Mouse (Mus musculus) hindbrain, embryonic 15.5 days (tissue): ENCODE data around the gene Cdh12. TPM values are rescaled to one million over a fixed set of nuclear protein-coding genes. Genes with fewer than 3 reads are reported as not detected.

Source experiments
- ATAC-seq: fragments of 200-750 bp; cut with Nextera tagmentation; 2 replicates; pipeline ENCODE4 v1.8.0; 2017; ENCODE audit warnings: low read depth, moderate number of reproducible peaks, moderate TSS enrichment; ENCODE audit not compliant: low FRiP score
- H3K27ac ChIP-seq: fragments of 300-500 bp; sonication (generic); replicated peaks from 2 replicates; pipeline ENCODE4 v1.5.1; 2015; ENCODE audit warnings: mild to moderate bottlenecking, inconsistent platforms
- H3K27me3 ChIP-seq: fragments of 300-500 bp; sonication (generic); 2 replicates; pipeline ENCODE4 v1.6.1; 2015; ENCODE audit warnings: control low read depth, inconsistent platforms
- H3K36me3 ChIP-seq: fragments of 300-500 bp; sonication (generic); 2 replicates; pipeline ENCODE4 v1.6.1; 2015; ENCODE audit warnings: control low read depth, inconsistent platforms
- H3K4me1 ChIP-seq: fragments of 300-500 bp; sonication (generic); replicated peaks from 2 replicates; pipeline ENCODE4 v1.6.1; 2015; ENCODE audit warnings: control low read depth, inconsistent platforms
- H3K4me2 ChIP-seq: fragments of 300-500 bp; sonication (generic); 2 replicates; pipeline ENCODE4 v1.6.1; 2015; ENCODE audit warnings: moderate library complexity, mild to moderate bottlenecking, inconsistent platforms
- H3K4me3 ChIP-seq: fragments of 300-500 bp; sonication (generic); 2 replicates; pipeline ENCODE4 v1.5.1; 2015; ENCODE audit warnings: mild to moderate bottlenecking, inconsistent platforms
- H3K9ac ChIP-seq: fragments of 300-500 bp; sonication (generic); 2 replicates; pipeline ENCODE4 v1.6.1; 2015; ENCODE audit warnings: inconsistent platforms
- H3K9me3 ChIP-seq: fragments of 300-500 bp; sonication (generic); 2 replicates; pipeline ENCODE4 v1.6.1; 2016; ENCODE audit warnings: control low read depth, inconsistent platforms
- WGBS: fragments of 180-500 bp; shearing (Covaris S2); methylation state at CpG from one replicate; pipeline ENCODE4 v1.1.7; 2015; 5-methylcytosine and 5-hydroxymethylcytosine counted together
- polyA plus RNA-seq: library from polyadenylated mRNA; unstranded; fragments of >200 nt; fragmentation: Nextera tagmentation; extraction: Ambion mirVana; gene quantifications from 2 replicates; pipeline ENCODE4 v1.2.1, GENCODE M21; 2015

The Cdh12 gene
- polyA plus RNA-seq, 1 experiment from 2014 or later = 9.6 TPM

- Histone ChIP-seq H3K9me3 (no peaks in the 10 kb centered on the region), H3K9ac (no peak overlapping the region), H3K4me1 (no peaks in the 10 kb centered on the region), H3K36me3 (no peaks in the 10 kb centered on the region), H3K4me2 (no peak overlapping the region), H3K27me3 (no peaks in the 10 kb centered on the region), H3K27ac (no peak overlapping the region), H3K4me3 (no peak overlapping the region)
- ATAC-seq = no peak
Observed at GRCm38 (mm10) chr15:20772289-20772688, 323.2 kb downstream of the Cdh12 start.

- Histone ChIP-seq H3K9me3 (no peaks in the 10 kb centered on the region), H3K4me1 (no peaks in the 10 kb centered on the region), H3K4me2 (no peak overlapping the region), H3K36me3 (no peaks in the 10 kb centered on the region), H3K4me3 (no peak overlapping the region), H3K9ac (no peak overlapping the region), H3K27ac (no peak overlapping the region), H3K27me3 (no peaks in the 10 kb centered on the region)
- ATAC-seq = no peak
Observed at GRCm38 (mm10) chr15:20773423-20773822, 324.4 kb downstream of the Cdh12 start.

GRCm38 (mm10) chr15:20796999-20797398 lies 347.9 kb downstream of the Cdh12 start:
- Histone ChIP-seq H3K4me3 (no peak overlapping the region), H3K36me3 (no peaks in the 10 kb centered on the region), H3K9ac (no peak overlapping the region), H3K27me3 (no peaks in the 10 kb centered on the region), H3K27ac (no peak overlapping the region), H3K4me2 (no peak overlapping the region), H3K9me3 (no peaks in the 10 kb centered on the region), H3K4me1 (no peaks in the 10 kb centered on the region)
- ATAC-seq = no peak
- 28% methylated on average over 4 of the region's 4 CpGs for WGBS

GRCm38 (mm10) chr15:20798541-20798940 lies 349.5 kb downstream of the Cdh12 start:
- ATAC-seq = no peak
- Histone ChIP-seq H3K4me3 (no peak overlapping the region), H3K4me2 (no peak overlapping the region), H3K4me1 (no peaks in the 10 kb centered on the region), H3K9me3 (no peaks in the 10 kb centered on the region), H3K27me3 (no peaks in the 10 kb centered on the region), H3K9ac (no peak overlapping the region), H3K27ac (no peak overlapping the region), H3K36me3 (no peaks in the 10 kb centered on the region)
- WGBS = 89% methylated on average over 2 of the region's 2 CpGs

GRCm38 (mm10) chr15:20835887-20836286 lies 386.8 kb downstream of the Cdh12 start:
- Histone ChIP-seq H3K27me3 (no peaks in the 10 kb centered on the region), H3K4me1 (no peaks in the 10 kb centered on the region), H3K9ac (no peak overlapping the region), H3K4me2 (no peak overlapping the region), H3K27ac (no peak overlapping the region), H3K36me3 (no peaks in the 10 kb centered on the region), H3K9me3 (no peaks in the 10 kb centered on the region), H3K4me3 (no peak overlapping the region)
- WGBS = 41% methylated on average over 1 of the region's 1 CpGs
- ATAC-seq = no peak

- H3K4me2 ChIP-seq = no peak overlapping the region
- no peaks in the 10 kb centered on the region for H3K4me1 ChIP-seq
- H3K4me3 ChIP-seq = no peak overlapping the region
- ATAC-seq = peak; percentile 79
- H3K36me3 ChIP-seq = no peaks in the 10 kb centered on the region
- no peaks in the 10 kb centered on the region for H3K9me3 ChIP-seq
- no peak overlapping the region for H3K27ac ChIP-seq
- no peaks in the 10 kb centered on the region for H3K27me3 ChIP-seq
- H3K9ac ChIP-seq = no peak overlapping the region
- WGBS = 39% methylated on average over 3 of the region's 3 CpGs
Observed at GRCm38 (mm10) chr15:20836991-20837390, 387.9 kb downstream of the Cdh12 start.

- Histone ChIP-seq H3K27me3 (no peaks in the 10 kb centered on the region), H3K36me3 (no peaks in the 10 kb centered on the region), H3K4me3 (no peak overlapping the region), H3K27ac (no peak overlapping the region), H3K9me3 (no peaks in the 10 kb centered on the region), H3K9ac (no peak overlapping the region), H3K4me1 (no peaks in the 10 kb centered on the region), H3K4me2 (no peak overlapping the region)
- 94% methylated on average over 5 of the region's 5 CpGs for WGBS
- no peak for ATAC-seq
Observed at GRCm38 (mm10) chr15:20841479-20841878, 392.4 kb downstream of the Cdh12 start.

- H3K4me2 ChIP-seq = no peak overlapping the region
- H3K27me3 ChIP-seq = no peaks in the 10 kb centered on the region
- no peaks in the 10 kb centered on the region for H3K4me1 ChIP-seq
- H3K4me3 ChIP-seq = no peak overlapping the region
- H3K36me3 ChIP-seq = no peaks in the 10 kb centered on the region
- H3K27ac ChIP-seq = no peak overlapping the region
- no peaks in the 10 kb centered on the region for H3K9me3 ChIP-seq
- WGBS = 72% methylated on average over 2 of the region's 2 CpGs
- ATAC-seq = no peak
- no peak overlapping the region for H3K9ac ChIP-seq
Observed at GRCm38 (mm10) chr15:20863076-20863475, 414.0 kb downstream of the Cdh12 start.

- no peak for ATAC-seq
- WGBS = 85% methylated on average over 1 of the region's 1 CpGs
- H3K36me3 ChIP-seq = no peaks in the 10 kb centered on the region
- no peak overlapping the region for H3K4me2 ChIP-seq
- no peak overlapping the region for H3K4me3 ChIP-seq
- no peaks in the 10 kb centered on the region for H3K9me3 ChIP-seq
- no peak overlapping the region for H3K27ac ChIP-seq
- H3K27me3 ChIP-seq = no peaks in the 10 kb centered on the region
- H3K9ac ChIP-seq = no peak overlapping the region
- no peaks in the 10 kb centered on the region for H3K4me1 ChIP-seq
Observed at GRCm38 (mm10) chr15:20872518-20872917, 423.5 kb downstream of the Cdh12 start.

GRCm38 (mm10) chr15:20876993-20877392 lies 427.9 kb downstream of the Cdh12 start:
- H3K27ac ChIP-seq = no peak overlapping the region
- H3K36me3 ChIP-seq = no peaks in the 10 kb centered on the region
- no peak overlapping the region for H3K9ac ChIP-seq
- ATAC-seq = no peak
- H3K4me1 ChIP-seq = no peaks in the 10 kb centered on the region
- no peaks in the 10 kb centered on the region for H3K27me3 ChIP-seq
- no peaks in the 10 kb centered on the region for H3K9me3 ChIP-seq
- no peak overlapping the region for H3K4me2 ChIP-seq
- 90% methylated on average over 2 of the region's 2 CpGs for WGBS
- H3K4me3 ChIP-seq = no peak overlapping the region

GRCm38 (mm10) chr15:20893471-20893870 lies 444.4 kb downstream of the Cdh12 start:
- no peaks in the 10 kb centered on the region for H3K27me3 ChIP-seq
- H3K36me3 ChIP-seq = no peaks in the 10 kb centered on the region
- no peak overlapping the region for H3K4me3 ChIP-seq
- no peak overlapping the region for H3K9ac ChIP-seq
- WGBS = 87% methylated on average over 3 of the region's 3 CpGs
- H3K9me3 ChIP-seq = no peaks in the 10 kb centered on the region
- no peak overlapping the region for H3K27ac ChIP-seq
- no peaks in the 10 kb centered on the region for H3K4me1 ChIP-seq
- ATAC-seq = no peak
- H3K4me2 ChIP-seq = no peak overlapping the region

GRCm38 (mm10) chr15:20902568-20902967 lies 453.5 kb downstream of the Cdh12 start:
- Histone ChIP-seq H3K4me1 (no peaks in the 10 kb centered on the region), H3K4me2 (no peak overlapping the region), H3K4me3 (no peak overlapping the region), H3K27ac (no peak overlapping the region), H3K9ac (no peak overlapping the region), H3K9me3 (no peaks in the 10 kb centered on the region), H3K36me3 (no peaks in the 10 kb centered on the region), H3K27me3 (no peaks in the 10 kb centered on the region)
- WGBS = 69% methylated on average over 3 of the region's 3 CpGs
- ATAC-seq = no peak

GRCm38 (mm10) chr15:20928221-20928620 lies 479.2 kb downstream of the Cdh12 start:
- Histone ChIP-seq H3K9ac (no peak overlapping the region), H3K4me2 (no peak overlapping the region), H3K9me3 (no peaks in the 10 kb centered on the region), H3K27me3 (no peaks in the 10 kb centered on the region), H3K27ac (no peak overlapping the region), H3K36me3 (no peaks in the 10 kb centered on the region), H3K4me3 (no peak overlapping the region), H3K4me1 (no peaks in the 10 kb centered on the region)
- ATAC-seq = no peak
